Mouse (Mus musculus): ENCODE measurements around the gene Nme6.
"Not testable (repeated sequence)": the region's sequence is repeated elsewhere in the genome, so short reads cannot be mapped to it uniquely, and the experiment has no call there.

The Nme6 gene

GRCm38 (mm10) chr9:109832391-109833087 is at the start of gene Nme6:
TSS of gene Nme6 (plus strand) at chr9:109832749.
- DNase-seq (ENCODE audit: low read depth, low spot score): peak; percentile 93

DNA sequence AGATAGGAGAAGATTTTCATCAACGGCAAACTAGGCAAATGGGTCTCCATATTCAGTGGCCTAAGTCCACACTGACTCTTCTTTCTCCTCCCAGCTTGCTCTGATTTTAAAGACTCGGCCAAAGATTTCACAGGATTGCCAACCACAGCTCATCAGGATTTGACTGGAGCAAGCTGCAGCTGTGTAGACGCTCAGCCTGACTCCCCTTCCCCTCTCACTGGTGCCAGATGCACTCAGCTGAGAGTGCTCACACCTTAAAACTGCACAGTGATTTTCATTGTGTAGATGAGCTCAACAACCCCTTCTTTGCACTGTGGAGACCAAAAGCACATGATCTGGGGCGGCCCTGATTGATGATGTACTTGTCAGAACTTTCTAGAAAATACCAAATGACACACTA is 42.0 kb upstream of the Nme6 start, which contains the start of gene Fbxw27:
Gene Fbxw27 (minus strand): TSS at position 101 of the 400 bp plus-strand sequence.
- DNase-seq (ENCODE audit: low read depth, low spot score): not testable (repeated sequence)

DNA sequence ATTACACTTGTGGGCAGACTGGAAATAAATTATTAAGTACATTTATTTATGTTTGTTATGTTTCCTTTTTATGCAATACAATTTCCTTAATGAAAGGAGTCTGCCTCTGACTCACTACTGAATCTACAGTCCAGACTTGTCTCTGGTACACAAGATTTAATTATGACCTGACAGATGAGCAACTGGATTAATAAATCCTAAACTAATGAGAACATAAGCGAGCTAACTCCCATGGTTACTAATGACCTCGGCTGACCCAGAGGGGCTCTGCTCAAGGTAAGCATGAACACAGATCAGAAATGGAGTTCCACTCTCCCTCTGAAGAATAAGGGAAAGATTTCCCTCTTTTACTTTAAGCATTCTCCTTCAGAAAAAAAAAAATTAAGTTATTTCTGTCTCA is 37.3 kb upstream of the Nme6 start:
- DNase-seq (ENCODE audit: low read depth, low spot score): no peak

DNA sequence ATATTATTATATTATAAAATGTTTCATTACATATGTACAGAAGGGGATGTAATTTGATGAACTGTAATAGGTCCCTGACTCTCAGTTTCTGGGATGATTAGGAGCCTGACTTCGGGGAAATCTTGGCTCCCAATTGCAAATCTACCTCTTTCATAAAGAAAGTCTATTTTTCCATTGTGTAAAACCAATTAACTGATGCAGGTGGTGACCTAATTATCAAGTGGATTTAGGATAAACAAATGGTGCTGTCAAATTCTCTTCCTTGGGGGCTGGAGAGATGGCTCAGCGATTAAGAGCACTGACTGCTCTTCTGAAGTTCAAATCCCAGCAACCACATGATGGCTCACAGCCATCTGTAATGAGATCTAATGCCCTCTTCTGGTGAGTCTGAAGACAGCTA is 36.7 kb upstream of the Nme6 start:
- DNase-seq (ENCODE audit: low read depth, low spot score): no peak

GRCm38 (mm10) chr9:109798051-109798450 is 34.5 kb upstream of the Nme6 start:
- peak; percentile 75 for DNase-seq (ENCODE audit: low read depth, low spot score)

- not testable (repeated sequence) for DNase-seq (ENCODE audit: low read depth, low spot score)
These were observed 27.0 kb upstream of the Nme6 start for GRCm38 (mm10) chr9:109805596-109805995.

GRCm38 (mm10) chr9:109806260-109806659 is 26.3 kb upstream of the Nme6 start:
- no peak for DNase-seq (ENCODE audit: low read depth, low spot score)

- no peak for DNase-seq (ENCODE audit: low read depth, low spot score)
These were observed 25.8 kb upstream of the Nme6 start for GRCm38 (mm10) chr9:109806695-109807293.

GRCm38 (mm10) chr9:109807898-109808297 is 24.7 kb upstream of the Nme6 start:
- no peak for DNase-seq (ENCODE audit: low read depth, low spot score)

DNA sequence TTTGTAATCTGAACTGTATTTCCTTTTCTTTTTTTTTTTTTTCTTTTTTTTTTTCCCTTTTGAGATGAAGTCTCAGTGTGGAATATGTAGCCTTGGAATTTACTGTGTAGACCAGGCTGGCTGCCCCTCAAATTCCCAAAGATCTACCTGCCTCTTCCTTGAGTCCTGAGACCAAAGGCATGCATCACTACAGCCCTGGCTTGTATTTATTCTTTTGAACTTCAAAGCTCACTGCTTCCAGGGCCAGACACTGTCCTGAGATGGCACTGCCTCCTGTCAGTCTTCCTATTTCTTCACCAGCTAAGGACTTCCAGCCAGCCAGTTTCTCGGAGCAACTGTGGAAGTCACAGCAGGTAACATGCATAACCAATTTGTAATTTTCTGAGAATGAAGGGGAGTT is 20.6 kb upstream of the Nme6 start, which contains the start of gene Spink8:
Gene Spink8 (plus strand): TSS at position 301 of the 400 bp plus-strand sequence.
- DNase-seq (ENCODE audit: low read depth, low spot score): no peak

- no peak for DNase-seq (ENCODE audit: low read depth, low spot score)
These were observed 19.1 kb upstream of the Nme6 start for GRCm38 (mm10) chr9:109813424-109813823.

- no peak for DNase-seq (ENCODE audit: low read depth, low spot score)
These were observed 16.2 kb upstream of the Nme6 start for GRCm38 (mm10) chr9:109816341-109816740.

- no peak for DNase-seq (ENCODE audit: low read depth, low spot score)
These were observed 6.8 kb upstream of the Nme6 start for GRCm38 (mm10) chr9:109825739-109826138.

DNA sequence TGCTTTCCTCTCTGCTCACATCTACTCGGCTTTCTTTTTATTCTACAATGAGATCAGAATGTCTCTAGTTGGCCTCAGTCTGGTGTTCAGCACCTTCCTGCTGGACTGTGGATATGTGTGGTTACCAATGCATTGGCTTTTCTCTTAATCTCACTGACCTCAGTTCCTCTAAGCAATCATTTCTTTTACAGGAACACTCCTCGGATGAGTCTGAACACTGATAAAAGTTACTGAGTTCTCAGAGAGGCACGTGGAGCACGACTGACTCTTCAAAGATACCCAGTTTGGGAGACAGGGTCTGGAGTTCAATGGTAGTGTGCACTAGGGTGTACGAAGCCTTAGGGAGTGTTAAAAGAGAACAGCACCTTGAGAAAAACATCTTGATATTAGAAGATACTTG is 6.4 kb upstream of the Nme6 start:
- no peak for DNase-seq (ENCODE audit: low read depth, low spot score)

DNA sequence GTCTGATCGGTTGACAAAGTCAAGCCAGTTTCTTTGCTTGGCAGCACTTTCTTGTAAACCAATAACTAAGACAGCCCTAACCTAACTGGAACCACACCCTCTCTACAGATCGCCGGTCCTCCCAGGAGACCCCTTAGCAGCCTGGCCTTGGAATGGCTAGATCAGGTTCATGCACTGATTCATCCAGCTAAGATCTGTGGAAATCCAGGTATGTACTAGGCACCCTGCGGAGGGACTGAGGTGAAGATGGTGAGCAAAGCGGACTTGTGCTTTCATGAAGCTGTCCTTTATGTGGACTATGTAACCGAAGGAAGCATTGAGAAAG is 501 bp downstream of the Nme6 start:
- no peak for DNase-seq (ENCODE audit: low read depth, low spot score)

- DNase-seq (ENCODE audit: low read depth, low spot score): no peak
These were observed 16.8 kb downstream of the Nme6 start, which contains the start of gene Camp for GRCm38 (mm10) chr9:109849312-109849758. TSS of gene Camp (minus strand) at chr9:109849617.

DNA sequence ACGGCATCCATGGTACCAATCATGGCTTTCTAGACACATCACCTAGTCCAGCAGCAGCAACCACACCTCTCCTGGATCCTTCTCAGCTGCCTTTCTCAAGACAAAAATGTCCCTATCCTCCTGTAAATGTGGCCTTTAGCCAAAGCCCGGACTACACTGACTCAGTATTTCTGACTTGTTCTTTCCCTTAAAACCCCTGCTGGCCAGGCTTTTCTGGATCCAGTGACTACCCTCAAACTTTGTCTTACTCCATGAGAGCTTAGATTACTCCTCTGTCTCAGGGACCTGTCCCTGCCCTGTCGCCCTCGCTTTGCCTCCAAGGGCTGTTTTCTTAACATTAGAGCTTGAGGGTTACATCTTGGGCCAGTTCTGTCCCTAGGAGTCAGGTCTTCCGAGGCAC is 17.6 kb downstream of the Nme6 start:
- no peak for DNase-seq (ENCODE audit: low read depth, low spot score)

- no peak for DNase-seq (ENCODE audit: low read depth, low spot score)
These were observed 21.8 kb downstream of the Nme6 start for GRCm38 (mm10) chr9:109854341-109854740.

DNA sequence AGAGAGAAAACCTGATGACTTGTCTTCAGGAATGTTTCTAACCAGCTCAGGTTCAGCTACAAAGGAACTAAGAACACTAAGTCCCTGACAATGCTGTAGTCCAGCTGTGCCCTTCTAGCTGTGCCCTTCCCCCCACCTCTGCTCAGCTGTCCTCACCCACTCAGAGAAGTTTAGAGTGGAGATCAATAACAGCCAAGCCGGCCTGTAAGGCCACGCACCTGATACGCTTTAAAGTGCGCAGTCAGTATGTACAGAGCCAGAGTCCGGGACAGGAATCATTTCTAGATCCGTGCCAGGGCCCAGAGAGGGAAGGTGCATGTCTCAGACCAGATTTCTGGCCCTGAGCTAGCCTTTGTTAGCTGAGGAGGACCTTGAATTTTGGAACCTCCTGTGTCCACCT is 23.4 kb downstream of the Nme6 start:
- no peak for DNase-seq (ENCODE audit: low read depth, low spot score)

- peak; percentile 88 for DNase-seq (ENCODE audit: low read depth, low spot score)
These were observed 30.0 kb downstream of the Nme6 start for GRCm38 (mm10) chr9:109862397-109863044.

- no peak for DNase-seq (ENCODE audit: low read depth, low spot score)
These were observed 30.5 kb downstream of the Nme6 start for GRCm38 (mm10) chr9:109863085-109863484.

GRCm38 (mm10) chr9:109866218-109866617 is 33.7 kb downstream of the Nme6 start:
- no peak for DNase-seq (ENCODE audit: low read depth, low spot score)

Data from ZHBTc4 (cell line).